Mouse (Mus musculus): ENCODE measurements around the gene Pum1.
"Not testable (repeated sequence)": the region's sequence is repeated elsewhere in the genome, so short reads cannot be mapped to it uniquely, and the experiment has no call there.

Pum1 gene

DNA sequence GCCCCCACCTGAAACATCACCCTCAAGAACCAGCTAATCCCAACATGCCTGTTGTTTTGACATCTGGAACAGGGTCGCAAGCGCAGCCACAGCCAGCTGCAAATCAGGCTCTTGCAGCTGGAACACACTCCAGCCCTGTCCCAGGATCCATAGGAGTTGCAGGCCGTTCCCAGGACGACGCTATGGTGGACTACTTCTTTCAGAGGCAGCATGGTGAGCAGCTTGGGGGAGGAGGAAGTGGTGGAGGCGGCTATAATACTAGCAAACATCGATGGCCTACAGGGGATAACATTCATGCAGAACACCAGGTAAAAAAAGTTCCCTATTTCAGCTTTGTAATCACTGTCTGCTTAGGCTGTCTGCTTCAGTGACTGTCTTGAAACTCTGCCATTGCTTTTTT, 5.9 kb downstream of the Pum1 start:
- DNase-seq (ENCODE audit: low read depth), result no peak

DNA sequence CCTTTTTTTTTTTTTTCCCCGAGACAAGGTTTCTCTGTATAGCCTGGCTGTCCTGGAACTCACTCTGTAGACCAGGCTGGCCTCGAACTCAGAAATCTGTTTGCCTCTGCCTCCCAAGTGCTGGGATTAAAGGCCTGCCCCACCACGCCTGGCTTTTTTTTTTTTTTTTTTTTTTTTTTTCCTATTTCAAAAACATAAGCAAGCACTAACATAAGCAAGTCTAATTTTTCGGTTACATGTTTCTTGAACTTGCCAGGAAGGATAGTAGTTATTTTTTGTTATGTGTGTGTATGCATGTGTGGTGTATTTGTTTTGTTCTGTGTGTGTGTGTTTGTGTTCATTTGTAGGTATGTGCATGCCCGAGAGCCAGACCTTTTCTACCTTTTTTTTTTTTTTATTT, 6.9 kb downstream of the Pum1 start:
- DNase-seq (ENCODE audit: low read depth), result not testable (repeated sequence)

- DNase-seq (ENCODE audit: low read depth), result no peak
Observed at GRCm38 (mm10) chr4:130671079-130671845, 8.1 kb downstream of the Pum1 start.

- DNase-seq (ENCODE audit: low read depth), result no peak
Observed at GRCm38 (mm10) chr4:130672161-130672560, 9.0 kb downstream of the Pum1 start.

DNA sequence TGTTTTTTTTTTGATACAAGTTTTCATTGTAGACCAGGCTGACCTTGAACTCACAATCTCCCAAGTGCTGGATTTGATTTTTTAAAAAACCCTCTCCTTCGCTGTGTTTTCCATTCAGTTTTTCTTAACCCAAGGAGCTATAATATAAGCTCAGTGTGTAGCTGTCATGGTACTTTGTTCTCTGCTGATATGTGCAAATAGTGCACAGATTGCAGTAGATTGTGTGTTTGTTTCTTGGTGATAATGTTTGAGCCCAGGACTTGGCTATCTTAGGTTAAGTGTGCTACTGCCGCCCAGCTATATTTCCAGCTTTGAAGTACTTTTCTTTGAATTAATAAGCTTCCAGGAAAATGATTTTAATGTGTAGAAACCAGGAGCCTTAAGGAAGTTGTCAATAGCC, 13.6 kb downstream of the Pum1 start:
- peak; percentile 46 for DNase-seq (ENCODE audit: low read depth)

GRCm38 (mm10) chr4:130678149-130678548, 15.0 kb downstream of the Pum1 start:
- no peak for DNase-seq (ENCODE audit: low read depth)

- DNase-seq (ENCODE audit: low read depth), result no peak
Observed at GRCm38 (mm10) chr4:130680676-130681075, 17.6 kb downstream of the Pum1 start.

DNA sequence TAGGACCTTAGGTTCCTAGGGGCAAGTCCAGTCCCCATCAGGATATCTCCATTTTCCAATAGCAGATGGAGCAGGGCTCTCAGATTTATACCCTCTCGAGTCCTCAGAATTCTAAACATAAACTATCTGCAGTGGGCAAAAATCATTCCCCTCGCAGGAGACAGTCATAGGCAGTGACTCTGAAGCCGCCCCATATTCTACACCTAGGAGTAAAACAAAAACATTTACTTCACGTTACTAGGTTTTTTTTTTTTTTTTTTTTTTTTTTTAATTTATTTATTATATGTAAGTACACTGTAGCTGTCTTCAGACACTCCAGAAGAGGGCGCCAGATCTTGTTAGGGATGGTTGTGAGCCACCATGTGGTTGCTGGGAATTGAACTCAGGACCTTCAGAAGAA, 19.9 kb downstream of the Pum1 start:
- not testable (repeated sequence) for DNase-seq (ENCODE audit: low read depth)

DNA sequence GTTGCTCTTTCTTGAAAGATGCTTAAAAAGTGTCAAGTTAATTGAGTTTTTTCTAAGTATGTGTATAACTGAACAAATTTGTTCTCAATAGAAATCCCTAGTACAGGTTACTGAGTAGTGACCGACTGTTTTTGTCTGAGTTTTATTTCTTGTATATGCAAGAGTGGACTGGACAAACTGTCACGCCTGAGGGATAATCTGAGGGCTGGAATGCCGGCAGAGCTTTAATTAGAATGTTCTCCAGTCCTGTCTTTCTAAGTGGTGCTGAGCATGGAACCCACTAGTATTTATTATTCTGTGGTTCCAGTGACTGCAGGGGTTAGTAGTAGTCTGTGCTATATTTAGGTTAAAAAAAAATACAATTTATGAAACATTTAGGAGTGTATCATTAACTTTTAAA, 30.8 kb downstream of the Pum1 start:
- DNase-seq (ENCODE audit: low read depth), result no peak

DNA sequence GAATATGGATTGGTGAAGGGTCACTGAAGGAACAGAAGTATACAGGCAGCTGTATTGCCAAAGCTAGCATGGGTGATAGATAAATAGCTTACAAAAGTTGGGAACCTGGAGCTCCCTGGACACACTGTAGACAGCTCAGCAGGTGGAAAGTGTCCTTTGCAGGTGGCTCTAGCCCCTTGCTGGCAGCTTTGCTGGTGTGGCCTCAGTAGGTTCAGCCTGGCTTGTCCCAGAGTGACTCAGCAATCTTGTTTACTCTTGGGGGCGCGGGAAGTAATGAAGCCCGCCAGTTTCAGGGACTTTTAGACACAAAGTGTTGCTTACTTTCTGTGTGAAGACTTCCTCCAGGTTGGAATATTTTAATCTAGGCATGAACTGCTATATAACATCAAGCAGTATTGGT, 31.9 kb downstream of the Pum1 start:
- DNase-seq (ENCODE audit: low read depth), result no peak

GRCm38 (mm10) chr4:130701061-130701460, 37.9 kb downstream of the Pum1 start:
- no peak for DNase-seq (ENCODE audit: low read depth)

DNA sequence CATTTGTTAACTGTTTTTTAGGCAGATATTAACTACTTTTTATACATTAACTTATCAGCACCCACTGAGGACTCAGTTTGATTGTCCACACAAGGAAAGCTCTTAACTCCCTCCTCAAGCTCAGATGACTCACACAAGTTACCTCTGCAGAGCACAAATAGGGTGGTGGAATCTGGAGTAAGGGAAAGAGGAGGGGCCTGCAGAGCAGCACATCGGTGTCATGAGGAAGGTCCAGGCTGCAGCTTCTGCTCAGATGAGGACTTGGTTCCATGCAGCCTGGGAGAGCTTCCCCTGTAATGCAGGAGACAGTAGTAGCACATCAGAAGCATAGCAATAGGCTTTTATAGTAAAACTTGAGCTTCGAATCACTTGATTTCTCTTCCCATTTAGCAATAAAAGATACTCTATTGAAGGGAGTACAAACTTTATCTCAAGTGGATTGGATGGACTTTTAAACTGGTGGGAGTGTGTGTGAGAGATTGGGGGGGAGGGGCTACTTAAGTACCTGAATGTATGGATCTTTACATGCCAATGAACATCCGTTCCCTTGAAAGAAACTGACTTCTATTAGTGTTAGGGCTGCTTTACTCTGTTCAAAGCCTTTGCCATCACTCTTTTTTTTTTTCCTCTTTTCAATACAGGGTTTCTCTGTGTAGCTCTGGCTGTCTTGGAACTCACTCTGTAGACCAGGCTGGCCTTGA, 39.9 kb downstream of the Pum1 start:
- no peak for DNase-seq (ENCODE audit: low read depth)

GRCm38 (mm10) chr4:130703601-130704000, 40.5 kb downstream of the Pum1 start:
- no peak for DNase-seq (ENCODE audit: low read depth)

DNA sequence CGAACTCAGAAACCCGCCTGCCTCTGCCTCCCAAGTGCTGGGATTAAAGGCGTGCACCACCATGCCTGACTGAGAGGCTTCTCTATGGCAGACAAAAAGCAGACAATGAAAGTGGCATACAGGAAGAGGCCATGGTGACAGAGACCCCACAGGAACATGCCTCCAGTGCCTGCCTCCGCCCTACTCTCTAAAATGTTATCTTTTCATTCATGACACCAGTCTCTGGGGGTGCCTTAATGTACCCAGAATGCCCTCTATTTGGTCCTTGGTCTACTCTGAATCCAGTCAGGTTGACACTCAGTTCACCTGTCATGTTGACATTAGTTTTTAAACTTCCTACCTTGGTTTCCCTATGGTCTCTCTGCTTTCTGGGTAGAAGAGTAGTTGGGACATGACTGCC, 41.5 kb downstream of the Pum1 start:
- DNase-seq (ENCODE audit: low read depth), result no peak

DNA sequence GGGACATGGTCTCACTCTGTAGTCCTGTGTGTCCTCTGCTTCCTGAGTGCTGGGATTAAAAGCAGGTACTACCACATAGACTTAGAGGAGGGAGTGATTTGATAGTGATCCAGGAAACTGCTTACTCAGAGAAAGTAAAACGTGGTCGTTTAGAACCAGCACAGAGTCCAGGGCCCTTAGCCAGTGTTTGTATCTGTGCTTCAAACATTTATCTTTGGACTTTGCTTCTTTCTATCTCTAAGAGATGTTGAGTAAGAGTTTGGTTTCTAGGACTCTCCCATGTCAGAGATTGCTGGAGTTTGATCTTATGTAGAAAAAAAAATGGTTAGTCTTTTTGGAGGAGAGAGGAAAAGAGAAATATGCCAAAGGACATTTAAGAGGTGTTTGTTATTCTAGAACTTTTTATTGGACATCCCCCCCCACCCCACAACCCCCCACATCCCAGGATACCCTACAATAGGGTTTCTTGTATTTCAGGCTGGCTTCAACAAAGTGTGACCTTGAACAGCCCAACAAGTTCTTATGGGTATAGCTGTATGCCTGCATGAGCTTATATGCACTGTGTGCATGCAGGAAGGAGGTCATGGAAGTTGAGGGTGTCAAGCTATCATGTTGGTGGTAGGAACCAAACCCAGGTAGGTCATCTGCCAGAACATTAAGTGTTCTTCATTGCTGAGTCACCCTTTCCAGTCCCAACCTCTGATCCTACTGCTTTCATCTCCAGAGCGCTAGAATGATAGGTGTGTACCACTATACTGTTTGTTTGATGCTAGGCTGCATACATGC, 43.3 kb downstream of the Pum1 start:
- no peak for DNase-seq (ENCODE audit: low read depth)

DNA sequence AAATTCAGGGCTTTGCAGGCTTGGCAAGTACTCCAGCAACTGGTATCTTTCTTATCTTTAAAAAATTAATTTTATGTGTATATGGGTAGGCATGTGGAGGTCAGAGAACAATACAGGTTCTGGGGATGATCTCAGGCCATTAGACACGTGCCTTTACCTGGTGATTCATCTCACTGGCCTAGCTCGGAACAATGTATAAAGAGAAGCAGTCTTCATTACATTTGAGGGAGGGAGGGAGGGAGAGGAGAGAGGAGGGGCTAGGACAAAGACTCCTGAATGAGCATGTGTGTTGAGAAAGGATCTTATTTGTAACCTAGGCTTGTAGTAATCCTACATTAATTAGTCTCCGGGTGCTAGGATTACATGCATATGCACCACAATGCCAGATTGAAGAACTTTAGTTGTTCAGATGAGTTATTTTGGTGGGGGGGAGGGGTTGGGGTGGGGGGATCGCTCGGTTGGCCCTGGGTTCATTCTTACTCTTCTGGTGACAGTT, 48.3 kb downstream of the Pum1 start:
- DNase-seq (ENCODE audit: low read depth), result no peak

- peak; percentile 79 for DNase-seq (ENCODE audit: low read depth)
Observed at GRCm38 (mm10) chr4:130712341-130712740, 49.2 kb downstream of the Pum1 start.

DNA sequence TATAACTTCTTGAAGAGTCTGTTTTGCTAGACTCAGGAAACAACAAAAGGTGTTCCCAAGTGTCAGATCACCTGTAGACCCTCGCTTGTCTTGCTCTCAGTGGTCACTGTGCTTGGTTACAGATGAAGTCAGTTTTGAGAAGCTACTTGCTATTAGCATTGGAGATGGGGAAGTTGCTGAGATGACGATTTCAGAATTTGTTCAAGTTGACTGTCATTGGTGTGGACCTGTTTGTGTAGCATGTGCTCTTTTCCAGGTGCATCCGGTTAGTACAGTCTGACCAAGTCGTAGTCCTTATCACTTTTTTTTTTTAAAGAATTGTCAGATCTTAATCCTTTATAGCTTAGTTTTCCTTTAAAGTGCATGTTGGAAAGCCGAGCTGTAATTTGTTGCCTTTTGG, 50.3 kb downstream of the Pum1 start:
- DNase-seq (ENCODE audit: low read depth), result no peak

DNA sequence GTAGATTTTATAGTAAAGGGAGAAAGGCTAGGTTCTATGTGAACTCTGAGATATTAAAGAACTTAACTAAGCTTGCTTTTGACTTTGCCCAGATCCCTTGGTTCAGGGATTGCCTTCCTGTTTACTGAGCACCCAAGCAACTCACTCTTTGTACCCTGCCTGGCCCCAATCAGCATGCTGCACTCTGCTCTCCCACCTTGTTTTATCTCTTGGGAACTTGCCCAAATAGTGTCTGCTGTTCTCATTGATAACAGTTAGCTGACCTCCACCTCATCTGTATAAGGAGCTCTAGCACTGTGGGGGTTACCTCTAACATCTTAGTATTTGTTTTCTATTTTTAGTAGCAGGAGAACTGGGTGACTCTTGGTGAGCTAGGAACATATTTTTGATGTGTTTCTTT, 52.0 kb downstream of the Pum1 start:
- peak; percentile 95 for DNase-seq (ENCODE audit: low read depth)

GRCm38 (mm10) chr4:130715623-130716022, 52.5 kb downstream of the Pum1 start:
- DNase-seq (ENCODE audit: low read depth), result no peak

GRCm38 (mm10) chr4:130719348-130719747, 56.2 kb downstream of the Pum1 start:
- DNase-seq (ENCODE audit: low read depth), result no peak

DNA sequence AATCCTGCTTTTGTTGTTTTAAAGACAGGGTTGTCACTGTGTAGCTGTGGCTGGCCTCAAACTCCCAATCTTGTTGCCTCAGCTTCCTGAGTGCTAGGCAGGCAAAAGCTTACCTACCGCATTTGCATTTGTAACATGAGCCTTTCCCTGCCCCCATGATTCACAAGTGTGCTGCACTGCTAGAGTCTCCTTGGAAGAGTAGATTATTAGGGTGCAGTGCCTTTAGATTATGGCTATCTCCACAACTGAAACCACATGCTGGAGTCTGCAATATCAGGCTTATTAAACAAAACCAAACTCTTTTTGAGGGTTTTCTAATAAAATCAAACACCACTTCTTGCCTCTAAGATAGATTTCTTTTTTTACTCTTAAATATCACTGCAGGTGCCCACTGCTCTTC, 59.5 kb downstream of the Pum1 start:
- DNase-seq (ENCODE audit: low read depth), result peak; percentile 45

DNA sequence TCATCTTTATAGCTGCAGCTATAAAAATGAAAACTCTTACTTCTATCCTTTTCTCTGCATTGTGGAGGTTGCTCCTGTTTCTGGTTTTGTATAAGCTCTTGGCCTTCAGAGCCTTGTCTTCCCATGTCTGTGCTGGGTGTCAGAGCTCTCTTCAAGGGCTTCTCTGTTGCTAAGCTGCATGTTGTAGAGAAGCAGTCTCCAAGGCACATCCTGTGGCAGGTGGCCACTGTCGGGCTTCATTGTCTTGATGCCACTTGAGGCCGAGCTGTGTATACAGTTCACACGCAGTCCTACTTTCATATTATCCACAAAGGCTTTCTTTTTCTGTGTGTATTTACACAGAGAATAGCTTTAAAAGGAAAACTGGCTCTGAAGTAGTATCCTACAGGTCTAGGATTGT, 63.0 kb downstream of the Pum1 start:
- no peak for DNase-seq (ENCODE audit: low read depth)
